Mouse (Mus musculus) megakaryocyte, embryonic 14.5 days (primary cell): ENCODE measurements at regions not wholly inside any gene's neighbourhood (a gene's known extent, or its start where the extent isn't known, plus 50 kb on each side); places are given as distances from the start of the nearest gene placed in this dataset.

ENCODE experiments used
- FLI1 ChIP-seq: IDR thresholded peaks from 2 replicates; pipeline ENCODE4 v1.6.1; 2012; ENCODE audit warnings: low read length, inconsistent platforms, mixed read lengths
- GATA1 ChIP-seq: IDR thresholded peaks from 3 replicates; pipeline ENCODE4 v1.6.1; 2012; ENCODE audit warnings: mixed read lengths, low read length, inconsistent platforms, borderline replicate concordance

DNA sequence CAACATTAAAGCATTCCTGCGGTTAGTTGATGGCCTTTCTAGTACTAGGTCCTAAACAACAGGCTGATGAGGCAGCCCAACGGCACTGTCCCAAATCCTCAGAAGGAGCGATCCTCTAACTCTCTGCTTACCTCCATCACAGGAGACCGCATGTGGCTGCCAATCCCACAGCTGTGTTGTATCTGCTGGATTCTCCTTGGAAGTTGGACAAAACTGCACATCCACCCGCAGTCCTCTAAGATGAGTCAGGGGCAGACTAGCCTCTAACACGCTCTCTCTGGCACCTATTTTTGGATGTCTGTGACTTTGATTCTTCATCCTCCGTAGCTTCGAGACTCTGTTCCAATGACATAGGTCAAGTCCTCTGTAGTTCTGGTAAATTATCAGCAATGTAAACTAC, 432.5 kb downstream of the Fgf9 start:
- TF ChIP-seq GATA1 (no peak), FLI1 (no peak)
